Mouse (Mus musculus): ENCODE results near the gene Stum.

Gene Stum

GRCm38 (mm10) chr1:180384486-180384885 is 98.8 kb downstream of the Stum start:
- DNase-seq (ENCODE audit: low spot score) = no peak

GRCm38 (mm10) chr1:180383884-180384283 is 99.4 kb downstream of the Stum start:
- DNase-seq (ENCODE audit: low spot score) = no peak
